Mouse (Mus musculus) testis, adult 10 weeks (tissue): ENCODE data around the gene Gja8. TPM values are rescaled to one million over a fixed set of nuclear protein-coding genes. Genes with fewer than 3 reads are reported as not detected.

Experiments
- polyA plus RNA-seq: library from polyadenylated mRNA; stranded (reverse); fragments of 350-450 nt; fragmentation: Illumina TruSeq; extraction: RNeasy Lipid Tissue Mini Kit (QIAGEN cat#74804); gene quantifications from one replicate; pipeline ENCODE4 v1.2.3, GENCODE M21; 2014; ENCODE audit warnings: low read depth, low replicate concordance

The Gja8 gene
- 0.13 TPM for polyA plus RNA-seq

GRCm38 (mm10) chr3:96925920-96926319, at the start of gene Gja8:
Gene Gja8 (minus strand): TSS chr3:96926020.

GRCm38 (mm10) chr3:96904851-96905541, 20.8 kb downstream of the Gja8 start, which contains the start of gene Gpr89:
Gene Gpr89 (minus strand): TSS chr3:96905346.

DNA sequence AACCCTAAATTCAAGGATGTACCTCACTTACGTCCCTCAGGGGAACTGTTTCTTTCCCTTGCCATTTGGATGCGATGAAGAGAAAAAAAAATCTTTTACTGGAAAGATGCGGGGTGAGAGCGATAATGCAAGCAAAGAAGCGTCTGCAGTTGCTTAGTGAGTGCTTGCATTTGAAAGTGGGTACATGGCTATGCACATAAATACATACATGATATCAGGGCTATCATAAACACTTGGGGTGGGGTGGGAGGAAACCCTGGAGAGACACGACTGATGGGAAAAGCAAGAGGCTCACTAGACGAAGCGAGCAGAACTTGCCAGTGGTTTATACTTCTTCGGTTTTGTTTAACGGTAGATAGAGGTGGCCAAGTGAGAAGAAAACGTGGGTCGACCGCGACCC, 21.4 kb downstream of the Gja8 start, which contains the start of gene Gja5:
TSS of gene Gja5 (plus strand) at position 301 of the 400 bp plus-strand sequence.

Other genes with a start within 250 kb of the Gja8 start
- 1.3 TPM for gene Pias3, start 229.6 kb downstream of the Gja8 start, polyA plus RNA-seq
- 0.10 TPM for gene Nudt17, start 217.5 kb downstream of the Gja8 start, polyA plus RNA-seq
- 29.0 TPM for gene Polr3c, start 198.4 kb downstream of the Gja8 start, polyA plus RNA-seq
- 36.1 TPM for gene Rnf115, start 198.4 kb downstream of the Gja8 start, polyA plus RNA-seq
- 152 TPM for gene Pdzk1, start 96.7 kb downstream of the Gja8 start, polyA plus RNA-seq
- gene Cd160, start 96.7 kb downstream of the Gja8 start, polyA plus RNA-seq: not detected
- gene Gja5, start 21.3 kb downstream of the Gja8 start, polyA plus RNA-seq: 0.17 TPM
- 10.7 TPM for gene Gpr89, start 20.7 kb downstream of the Gja8 start, polyA plus RNA-seq
- gene Acp6, start 232.8 kb upstream of the Gja8 start, polyA plus RNA-seq: 7.6 TPM